Mouse (Mus musculus) spleen, postnatal 4 days (tissue): ENCODE measurements at regions not wholly inside any gene's neighbourhood (a gene's known extent, or its start where the extent isn't known, plus 50 kb on each side); places are given as distances from the start of the nearest gene placed in this dataset.
"Not testable (repeated sequence)": the region's sequence is repeated elsewhere in the genome, so short reads cannot be mapped to it uniquely, and the experiment has no call there.

ENCODE experiments used
- DNase-seq, 2 experiments: peaks; one replicate each; pipeline ENCODE4 v3.0.0; 2022; ENCODE audit warnings: low spot score in 2 of 2

- DNase-seq = no peak
Observed at GRCm38 (mm10) chr9:32940919-32941767, 305.1 kb downstream of the Ets1 start.

GRCm38 (mm10) chr9:32941768-32942030 lies 305.7 kb downstream of the Ets1 start:
- no peak for DNase-seq

GRCm38 (mm10) chr9:32947221-32947620 lies 311.2 kb downstream of the Ets1 start:
- DNase-seq = no peak

- no peak for DNase-seq
Observed at GRCm38 (mm10) chr9:32949036-32949435, 313.0 kb downstream of the Ets1 start.

GRCm38 (mm10) chr9:32958716-32959115 lies 322.7 kb downstream of the Ets1 start:
- DNase-seq = no peak

- not testable (repeated sequence) for DNase-seq
Observed at GRCm38 (mm10) chr9:32959468-32959867, 323.4 kb downstream of the Ets1 start.

- DNase-seq = no peak
Observed at GRCm38 (mm10) chr9:32962679-32963205, 326.7 kb downstream of the Ets1 start.

GRCm38 (mm10) chr9:32968446-32968845 lies 332.4 kb downstream of the Ets1 start:
- DNase-seq = no peak

GRCm38 (mm10) chr9:32971421-32971820 lies 335.4 kb downstream of the Ets1 start:
- no peak for DNase-seq

GRCm38 (mm10) chr9:32971926-32972325 lies 335.9 kb downstream of the Ets1 start:
- no peak for DNase-seq

GRCm38 (mm10) chr9:32972431-32973052 lies 336.5 kb downstream of the Ets1 start:
- no peak for DNase-seq

- no peak for DNase-seq
Observed at GRCm38 (mm10) chr9:32977732-32978131, 341.7 kb downstream of the Ets1 start.

- DNase-seq = no peak
Observed at GRCm38 (mm10) chr9:32980846-32981245, 344.8 kb downstream of the Ets1 start.

- DNase-seq = no peak
Observed at GRCm38 (mm10) chr9:32983182-32983581, 347.2 kb downstream of the Ets1 start.

GRCm38 (mm10) chr9:32986836-32987673 lies 351.0 kb downstream of the Ets1 start:
- DNase-seq = no peak

GRCm38 (mm10) chr9:32989006-32989405 lies 353.0 kb downstream of the Ets1 start:
- DNase-seq = no peak

GRCm38 (mm10) chr9:32998323-32998722 lies 362.3 kb downstream of the Ets1 start:
- no peak for DNase-seq

- DNase-seq = no peak
Observed at GRCm38 (mm10) chr9:33000691-33001164, 364.7 kb downstream of the Ets1 start.

- DNase-seq = no peak
Observed at GRCm38 (mm10) chr9:33001165-33001949, 365.3 kb downstream of the Ets1 start.

GRCm38 (mm10) chr9:33003880-33004279 lies 367.9 kb downstream of the Ets1 start:
- DNase-seq = no peak

GRCm38 (mm10) chr9:33004536-33004935 lies 368.5 kb downstream of the Ets1 start:
- no peak for DNase-seq
